Mouse (Mus musculus) activated CD4-positive, CD25-positive, alpha-beta regulatory T cell (primary cell): ENCODE data around the gene Tmem215. TPM values are rescaled to one million over a fixed set of nuclear protein-coding genes. Genes with fewer than 3 reads are reported as not detected.

Source experiments
- polyA plus RNA-seq, 2 experiments: library from polyadenylated mRNA; unstranded; fragments of 100-300 nt; shearing (Covaris generic); gene quantifications; one replicate each; pipeline ENCODE4 v1.2.1; 2017

Tmem215 gene
- polyA plus RNA-seq = under 1 TPM in 1 of 2 experiments, not detected in 1; 0.14 TPM

GRCm38 (mm10) chr4:40471880-40472279 lies at the start of gene Tmem215:
Gene Tmem215, plus strand, starts transcription at chr4:40472180.

Other genes starting within 250 kb of the Tmem215 start
- 100 to 1,000 TPM in 1 of 2 experiments, 10 to 100 TPM in 1; 99.1 to 113 TPM for gene Ddx58, start 232.4 kb upstream of the Tmem215 start, polyA plus RNA-seq
- 10 to 100 TPM; 47.9 to 63.0 TPM for gene Smim27, start 202.6 kb upstream of the Tmem215 start, polyA plus RNA-seq
- 10 to 100 TPM; 36.0 to 36.4 TPM for gene Topors, start 202.3 kb upstream of the Tmem215 start, polyA plus RNA-seq
- gene Ndufb6, start 192.8 kb upstream of the Tmem215 start, polyA plus RNA-seq = 100 to 1,000 TPM; 123 to 145 TPM
- 10 to 100 TPM; 24.4 to 36.6 TPM for gene Aptx, start 231.0 kb downstream of the Tmem215 start, polyA plus RNA-seq
- 100 to 1,000 TPM; 229 to 245 TPM for gene Dnaja1, start 250.0 kb downstream of the Tmem215 start, polyA plus RNA-seq